Mouse (Mus musculus) E14TG2a.4 (cell line): ENCODE results near the gene Per2.
A peak's percentile ranks its signal among the peaks of the same experiment; 100 is the strongest.

ENCODE experiments used
- H3K27me3 ChIP-seq: 2 replicates; pipeline ENCODE4 v1.6.1; 2014; ENCODE audit warnings: low read length, control low read depth; ENCODE audit not compliant: insufficient read depth
- H3K36me3 ChIP-seq: 2 replicates; pipeline ENCODE4 v1.6.1; 2014; ENCODE audit warnings: low read length, control low read depth; ENCODE audit not compliant: insufficient read depth
- H3K4me1 ChIP-seq: replicated peaks from 2 replicates; pipeline ENCODE4 v1.6.1; 2014; ENCODE audit warnings: low read depth, low read length, control low read depth
- H3K4me3 ChIP-seq: replicated peaks from 2 replicates; pipeline ENCODE4 v1.5.1; 2014; ENCODE audit warnings: mild to moderate bottlenecking, low read length
- H3K9me3 ChIP-seq: 2 replicates; pipeline ENCODE4 v1.6.1; 2014; ENCODE audit warnings: low read length, control low read depth
- CTCF ChIP-seq: conservative IDR thresholded peaks from 2 replicates; pipeline ENCODE4 v1.5.1; 2014; ENCODE audit warnings: low read length
- NANOG ChIP-seq: IDR thresholded peaks from 2 replicates; pipeline ENCODE4 v1.6.1; 2014; ENCODE audit warnings: borderline replicate concordance, low read length, mixed read lengths
- POU5F1 ChIP-seq: IDR thresholded peaks from 2 replicates; pipeline ENCODE4 v1.6.1; 2014; ENCODE audit warnings: low read length, borderline replicate concordance

Per2 gene

GRCm38 (mm10) chr1:91414903-91415302 is 44.2 kb downstream of the Per2 start:
- Histone ChIP-seq H3K9me3 (no peaks in the 10 kb centered on the region), H3K4me3 (peak overlapping the region; percentile 10; the same call in 1 of the 2 replicates), H3K36me3 (peaks cover 20% of the 10 kb centered on the region), H3K4me1 (peaks cover 32% of the 10 kb centered on the region), H3K27me3 (peaks cover 60% of the 10 kb centered on the region)
- TF ChIP-seq NANOG = no peak
- no peak for TF ChIP-seq CTCF
- no peak for TF ChIP-seq POU5F1

DNA sequence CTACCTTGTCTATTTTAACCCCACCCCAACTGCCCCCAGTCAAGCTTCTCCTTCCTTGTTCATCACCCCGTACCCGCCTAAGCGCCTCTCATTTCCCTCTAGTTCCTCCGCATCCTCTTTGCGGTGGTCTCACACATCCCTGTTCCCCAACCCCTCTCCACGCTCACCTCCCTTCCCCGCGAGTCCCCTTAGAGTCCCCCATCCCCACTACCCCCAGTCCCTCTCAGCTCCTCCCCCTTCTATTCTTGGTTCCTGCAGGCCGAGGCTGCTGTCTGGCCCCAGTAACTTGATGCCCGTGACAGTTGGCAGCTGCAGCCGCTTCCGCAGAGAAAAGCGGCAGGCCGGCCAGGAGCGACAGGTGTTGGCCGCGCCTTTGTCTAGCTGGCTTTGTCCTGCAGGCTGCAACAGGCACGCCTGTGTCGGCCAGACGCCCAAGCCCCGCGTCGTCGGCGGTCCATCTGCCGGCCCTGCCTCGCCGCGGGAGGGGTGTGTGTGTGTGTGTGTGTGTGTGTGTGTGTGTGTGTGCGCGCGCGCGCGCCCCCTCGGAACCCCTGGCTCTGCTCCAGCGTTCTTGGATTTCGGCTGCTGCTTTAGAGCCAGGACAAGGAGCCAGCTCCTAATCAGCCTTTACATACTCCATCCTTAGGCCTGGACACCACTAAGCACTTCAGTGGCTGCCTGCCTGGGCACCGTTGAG is 45.1 kb downstream of the Per2 start, which contains the start of gene Hes6:
TSS of gene Hes6 (minus strand) at position 141 of the 697 bp plus-strand sequence.
- TF ChIP-seq NANOG = no peak
- TF ChIP-seq CTCF = no peak
- TF ChIP-seq POU5F1 = no peak
- H3K4me3 ChIP-seq = peak within 1 kb of the TSS; percentile 86
- peaks cover 20% of the 10 kb centered on the region for H3K36me3 ChIP-seq
- peaks cover 32% of the 10 kb centered on the region for H3K4me1 ChIP-seq
- peaks cover 58% of the 10 kb centered on the region for H3K27me3 ChIP-seq
- H3K9me3 ChIP-seq = no peaks in the 10 kb centered on the region

- Histone ChIP-seq H3K4me3 (peak overlapping the region; percentile 86), H3K9me3 (no peaks in the 10 kb centered on the region), H3K27me3 (peaks cover 61% of the 10 kb centered on the region), H3K36me3 (peaks cover 20% of the 10 kb centered on the region), H3K4me1 (peaks cover 32% of the 10 kb centered on the region)
- no peak for TF ChIP-seq POU5F1
- no peak for TF ChIP-seq NANOG
- TF ChIP-seq CTCF = no peak
These were observed 45.6 kb downstream of the Per2 start for GRCm38 (mm10) chr1:91413536-91413897.

GRCm38 (mm10) chr1:91413030-91413506 is 46.1 kb downstream of the Per2 start:
- Histone ChIP-seq H3K4me3 (peak overlapping the region; percentile 86), H3K4me1 (peaks cover 32% of the 10 kb centered on the region), H3K36me3 (peaks cover 20% of the 10 kb centered on the region), H3K9me3 (no peaks in the 10 kb centered on the region), H3K27me3 (peaks cover 61% of the 10 kb centered on the region)
- no peak for TF ChIP-seq NANOG

DNA sequence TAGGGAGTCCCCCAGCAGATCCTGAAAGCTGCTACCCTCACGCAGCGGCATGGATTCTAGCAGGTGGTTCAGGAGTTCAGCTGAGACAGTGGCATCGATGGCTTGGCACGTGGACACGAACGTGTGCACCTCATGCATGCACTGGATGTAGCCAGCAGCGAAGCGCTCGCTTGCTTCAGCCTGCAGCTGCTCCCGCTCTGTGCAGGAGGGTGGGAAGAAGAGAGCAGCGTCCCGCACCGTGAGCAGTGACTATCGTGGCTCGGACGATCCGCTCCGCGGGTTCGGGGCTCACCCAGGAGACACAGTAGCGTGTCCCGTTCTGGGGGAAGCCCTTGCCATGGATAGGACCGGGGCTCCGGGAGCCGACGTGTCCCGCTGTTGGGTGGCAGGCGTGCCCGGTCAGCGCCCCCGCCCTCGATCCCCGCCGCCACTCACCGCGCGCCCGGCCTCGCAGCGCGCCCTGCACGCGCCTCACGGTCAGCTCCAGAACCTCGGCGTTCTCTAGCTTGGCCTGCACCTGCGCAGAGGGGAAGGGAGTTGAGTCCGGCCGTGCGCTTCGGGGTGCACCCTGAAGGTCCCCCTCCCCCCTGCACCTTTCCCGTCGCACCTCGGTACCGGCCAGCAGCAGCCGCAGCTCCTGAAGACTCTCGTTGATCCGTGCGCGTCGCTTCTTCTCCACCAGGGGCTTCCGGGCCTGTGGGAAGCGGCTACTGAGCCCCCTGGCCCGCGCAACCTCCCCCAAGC is 46.7 kb downstream of the Per2 start:
- peaks cover 65% of the 10 kb centered on the region for H3K27me3 ChIP-seq
- H3K36me3 ChIP-seq = peaks cover 20% of the 10 kb centered on the region
- no peak for TF ChIP-seq POU5F1
- TF ChIP-seq NANOG = no peak
- H3K9me3 ChIP-seq = no peaks in the 10 kb centered on the region
- peaks cover 32% of the 10 kb centered on the region for H3K4me1 ChIP-seq
- H3K4me3 ChIP-seq = peak overlapping the region; percentile 86

- Histone ChIP-seq H3K9me3 (no peaks in the 10 kb centered on the region), H3K36me3 (peaks cover 20% of the 10 kb centered on the region), H3K27me3 (peaks cover 69% of the 10 kb centered on the region), H3K4me3 (peak overlapping the region; percentile 86), H3K4me1 (peaks cover 32% of the 10 kb centered on the region)
- TF ChIP-seq POU5F1 (no peak), CTCF (no peak), NANOG (no peak)
These were observed 47.4 kb downstream of the Per2 start for GRCm38 (mm10) chr1:91411631-91412285.

DNA sequence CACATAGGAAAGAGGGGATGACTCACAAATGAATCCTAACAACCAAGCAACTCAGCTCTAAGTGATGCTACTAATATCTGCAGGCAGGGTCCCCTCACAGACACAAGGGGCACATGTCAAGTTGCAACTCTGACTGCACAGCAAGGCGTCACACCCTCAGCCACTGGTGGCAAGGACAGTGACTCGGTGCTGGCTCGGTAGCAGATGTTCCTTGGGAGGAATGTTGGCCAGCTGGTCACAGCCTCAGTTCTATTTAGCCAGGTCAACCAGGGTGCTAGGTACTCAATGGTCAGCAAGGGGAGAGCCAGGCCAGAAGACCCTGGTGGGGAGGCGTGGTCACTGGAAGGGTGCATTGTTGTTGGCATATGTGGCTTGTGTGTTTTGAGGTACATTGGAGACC is 51.3 kb downstream of the Per2 start:
- Histone ChIP-seq H3K9me3 (no peaks in the 10 kb centered on the region), H3K4me3 (no peak overlapping the region), H3K36me3 (peaks cover 20% of the 10 kb centered on the region), H3K27me3 (peaks cover 80% of the 10 kb centered on the region), H3K4me1 (peaks cover 18% of the 10 kb centered on the region)
- no peak for TF ChIP-seq POU5F1
- TF ChIP-seq CTCF = no peak
- TF ChIP-seq NANOG = no peak

DNA sequence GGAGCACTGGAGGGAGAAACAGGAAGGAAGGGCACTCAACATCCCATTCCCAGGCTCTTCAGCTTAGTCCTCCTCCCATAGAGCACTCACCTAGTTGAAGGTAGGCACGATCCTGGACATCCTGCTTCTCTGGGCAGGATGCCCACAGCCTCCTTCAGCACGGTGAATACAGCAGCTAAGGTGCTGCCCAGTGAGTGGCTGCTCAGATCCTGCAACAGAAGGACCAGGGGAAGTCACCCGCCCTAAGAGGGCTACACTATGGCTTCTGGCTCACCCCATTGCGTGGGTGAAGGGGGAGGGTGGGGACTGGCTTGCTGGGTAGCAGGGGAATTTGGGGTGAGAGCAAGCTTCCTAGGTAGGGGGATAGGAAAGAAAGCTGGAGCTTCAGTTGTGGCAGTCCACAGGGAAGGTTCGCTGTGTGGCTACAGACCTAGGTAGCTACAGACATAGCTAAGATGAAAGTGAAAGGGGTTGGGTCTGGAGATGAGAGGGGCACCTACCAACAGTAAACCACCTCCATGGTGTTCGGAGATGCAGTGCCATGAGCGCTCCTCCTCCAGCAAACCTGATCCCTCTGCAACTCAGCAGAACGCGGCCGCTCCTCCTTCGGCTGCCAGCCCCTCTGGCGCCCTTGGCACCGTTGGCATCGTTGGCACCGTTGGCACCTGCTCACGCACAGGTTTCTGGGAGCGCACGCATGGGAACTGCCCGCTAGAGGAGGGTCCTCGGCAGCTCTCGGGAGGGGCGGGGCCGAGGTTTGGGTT is 53.5 kb downstream of the Per2 start:
- Histone ChIP-seq H3K9me3 (no peaks in the 10 kb centered on the region), H3K4me1 (peaks cover 7% of the 10 kb centered on the region; the same call in 1 of the 2 replicates), H3K4me3 (peak overlapping the region; percentile 55), H3K36me3 (peaks cover 4% of the 10 kb centered on the region; the same call in 1 of the 2 replicates), H3K27me3 (peaks cover 61% of the 10 kb centered on the region)
- TF ChIP-seq NANOG (no peak), CTCF (no peak), POU5F1 (no peak)
